19 mouse cellular contexts compared by ENCODE assay signal in the genomic region with DNA sequence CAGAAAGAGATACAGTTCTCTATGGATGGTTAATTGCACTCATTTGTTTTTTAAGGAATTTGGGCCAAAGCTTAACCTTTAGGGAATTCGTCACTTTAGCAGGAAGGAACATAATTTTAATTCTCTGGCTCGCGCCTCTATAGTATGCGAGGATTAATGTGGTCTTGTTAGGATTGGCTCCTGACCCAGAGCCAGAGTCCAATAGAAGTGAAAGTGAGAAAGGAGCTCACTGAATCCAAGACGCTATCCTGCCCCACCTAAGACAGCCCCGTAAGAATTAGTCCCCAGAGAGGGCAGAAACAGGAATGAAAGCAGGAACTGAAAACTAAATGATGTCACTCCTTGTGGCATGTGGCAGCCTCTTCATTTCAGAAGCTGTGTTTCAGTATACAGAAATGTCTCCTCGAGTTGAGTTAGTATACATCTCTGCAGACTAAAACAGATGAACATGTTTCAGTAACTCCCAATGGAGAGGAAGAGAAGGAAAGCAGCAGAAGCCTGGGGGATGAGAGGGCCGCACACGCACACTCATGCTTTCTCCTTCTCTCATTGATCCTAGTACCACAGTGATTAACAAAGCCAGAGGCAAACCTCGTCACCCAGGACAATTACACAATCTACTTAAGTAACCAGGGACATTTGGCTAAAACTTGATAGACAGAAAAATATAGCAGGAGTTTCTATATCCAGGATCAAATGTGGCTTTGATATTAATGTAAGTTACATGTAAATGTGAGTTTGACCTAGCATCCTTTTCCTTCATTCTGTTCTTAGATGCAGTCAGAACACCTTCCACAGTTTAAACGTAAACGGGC.
DNase-seq lines count a peak whose midpoint lies in the region; ATAC-seq and TF ChIP-seq lines count a peak whose summit lies in the region.
"Had no signal": no experiment of that assay in that cellular context is flagged by ENCODE, and none has a peak within 500 bp of the region (broad histone marks: within the 10 kb centered on the region; RNA-seq: fewer than 3 reads in every experiment).

No protein-coding gene starts in this region.

- TF ChIP-seq EP300 in lung, postnatal 0 days (IDR thresholded peaks at IDR 0.05), result 0 out of 2 replicates have a peak, but pooled peaks have one; percentile 7

- no peak for TF ChIP-seq CTCF in lung, postnatal 0 days (IDR thresholded peaks at IDR 0.05)

- H3K9ac ChIP-seq in forebrain, embryonic 12.5 days, result no peak overlapping the region
- H3K9ac ChIP-seq in forebrain, embryonic 11.5 days (ENCODE audit: low read length), result no peak overlapping the region
- H3K9ac ChIP-seq in lung, postnatal 0 days (replicated peaks; ENCODE audit: low read depth), result no peak overlapping the region
- H3K9ac ChIP-seq: hindbrain, embryonic 13.5 days; liver, embryonic 14.5 days; midbrain, embryonic 13.5 days had no signal

- no peaks in the 10 kb centered on the region for H3K27me3 ChIP-seq in forebrain, embryonic 12.5 days
- H3K27me3 ChIP-seq in forebrain, embryonic 11.5 days (ENCODE audit: control insufficient read depth, insufficient read depth, low read length), result no peaks in the 10 kb centered on the region
- no peaks in the 10 kb centered on the region for H3K27me3 ChIP-seq in lung, postnatal 0 days (replicated peaks; ENCODE audit: insufficient read depth, low read length)
- H3K27me3 ChIP-seq: hindbrain, embryonic 13.5 days; midbrain, embryonic 13.5 days had no signal

- intact Hi-C loops in heart, postnatal 10 days (cut with DNase I), result no loop called here

- 82% methylated on average over 12 of the region's 12 CpGs for WGBS in forebrain, embryonic 12.5 days
- 81% methylated on average over 12 of the region's 12 CpGs for WGBS in forebrain, embryonic 11.5 days
- WGBS in lung, postnatal 0 days, result 53% methylated on average over 12 of the region's 12 CpGs

- peaks cover 4% of the 10 kb centered on the region; the same call in 1 of the 2 replicates for H3K4me1 ChIP-seq in forebrain, embryonic 12.5 days
- H3K4me1 ChIP-seq in forebrain, embryonic 11.5 days (replicated peaks; ENCODE audit: control insufficient read depth, insufficient read depth, low read length), result no peaks in the 10 kb centered on the region
- no peaks in the 10 kb centered on the region for H3K4me1 ChIP-seq in lung, postnatal 0 days (ENCODE audit: insufficient read depth, low read depth, low read length)
- H3K4me1 ChIP-seq: hindbrain, embryonic 13.5 days; midbrain, embryonic 13.5 days had no signal

- no peak overlapping the region for H3K4me2 ChIP-seq in forebrain, embryonic 12.5 days
- H3K4me2 ChIP-seq in forebrain, embryonic 11.5 days (ENCODE audit: low read depth, low read length, severe bottlenecking), result no peak overlapping the region
- peak overlapping the region; percentile 11 for H3K4me2 ChIP-seq in lung, postnatal 0 days (replicated peaks; ENCODE audit: low read depth, low read length)
- H3K4me2 ChIP-seq: hindbrain, embryonic 13.5 days; midbrain, embryonic 13.5 days had no signal

- H3K4me3 ChIP-seq in forebrain, embryonic 12.5 days (replicated peaks), result no peak overlapping the region
- H3K4me3 ChIP-seq in forebrain, embryonic 11.5 days (ENCODE audit: low read depth, low read length), result no peak overlapping the region
- no peak overlapping the region for H3K4me3 ChIP-seq in lung, postnatal 0 days (ENCODE audit: low read depth, low read length)
- H3K4me3 ChIP-seq: hindbrain, embryonic 13.5 days; midbrain, embryonic 13.5 days had no signal

- H3K36me3 ChIP-seq in forebrain, embryonic 12.5 days (replicated peaks), result no peaks in the 10 kb centered on the region
- no peaks in the 10 kb centered on the region for H3K36me3 ChIP-seq in forebrain, embryonic 11.5 days (ENCODE audit: control insufficient read depth, insufficient read depth, low read length)
- no peaks in the 10 kb centered on the region for H3K36me3 ChIP-seq in lung, postnatal 0 days (ENCODE audit: insufficient read depth, low read length)
- H3K36me3 ChIP-seq: hindbrain, embryonic 13.5 days; midbrain, embryonic 13.5 days had no signal

- peak; percentile 30; the same call in 1 of the 2 replicates for ATAC-seq in forebrain, embryonic 12.5 days (ENCODE audit: low FRiP score)
- no peak for ATAC-seq in forebrain, embryonic 11.5 days (replicated peaks; ENCODE audit: low FRiP score)
- no peak for ATAC-seq in lung, postnatal 0 days
- peak; percentile 55 for ATAC-seq in megakaryocyte progenitor cell, adult 5-6 weeks (replicated peaks; ENCODE audit: poor library complexity)
- ATAC-seq: forebrain, embryonic 14.5 days; inflammation-experienced regulatory T-cells, adult 6 months; midbrain, embryonic 13.5 days had no signal

- no peak for DNase-seq in forebrain, embryonic 11.5 days (ENCODE audit: low spot score)
- peak; percentile 4 to 7 for DNase-seq in heart, postnatal 10 days
- DNase-seq in heart, postnatal 4 days, result no peak
- DNase-seq in lung, postnatal 0 days (ENCODE audit: low spot score), result no peak
- no peak for DNase-seq in lung, postnatal 36 days
- DNase-seq in adrenal gland, postnatal 25 days, result no peak
- DNase-seq: adrenal gland, postnatal 36 days; cerebellum, adult 8-10 months; gastrocnemius, postnatal 25 days; kidney, adult 9 months; spleen, adult 18-20 months had no signal

- no peaks in the 10 kb centered on the region for H3K9me3 ChIP-seq in forebrain, embryonic 12.5 days
- H3K9me3 ChIP-seq in forebrain, embryonic 11.5 days (ENCODE audit: control insufficient read depth, low read length), result no peaks in the 10 kb centered on the region
- no peaks in the 10 kb centered on the region for H3K9me3 ChIP-seq in lung, postnatal 0 days (ENCODE audit: low read length)
- H3K9me3 ChIP-seq: hindbrain, embryonic 13.5 days; midbrain, embryonic 13.5 days had no signal

- H3K27ac ChIP-seq in forebrain, embryonic 12.5 days, result no peak overlapping the region
- H3K27ac ChIP-seq in forebrain, embryonic 11.5 days (ENCODE audit: low read depth, low read length), result no peak overlapping the region
- no peak overlapping the region for H3K27ac ChIP-seq in lung, postnatal 0 days (ENCODE audit: low read length)
- H3K27ac ChIP-seq: hindbrain, embryonic 13.5 days; liver, embryonic 14.5 days; macrophage; midbrain, embryonic 13.5 days had no signal

Comparison
In these comparisons a context has a peak if more than half of its experiments do, and no peak if none do; other contexts are left out.
1. ATAC-seq: peak in forebrain, embryonic 12.5 days (single experiment) and megakaryocyte progenitor cell, adult 5-6 weeks (single experiment); none in forebrain, embryonic 11.5 days (single experiment) and lung, postnatal 0 days (single experiment).
2. DNase-seq: peak in heart, postnatal 10 days (2 of 2); none in forebrain, embryonic 11.5 days (single experiment), heart, postnatal 4 days (single experiment), lung, postnatal 0 days (single experiment), lung, postnatal 36 days (single experiment) and adrenal gland, postnatal 25 days (single experiment).